ENCODE assay signal across 8 mouse cellular contexts in genomic region chr9:43103675-43104299, GRCm38 (mm10). TPM values are rescaled to one million over a fixed set of nuclear protein-coding genes. Genes with fewer than 3 reads are reported as not detected.
DNase-seq lines count a peak whose midpoint lies in the region; ATAC-seq lines count a peak whose summit lies in the region.

No protein-coding gene starts in this region.

- H3K9ac ChIP-seq in embryonic facial prominence, embryonic 13.5 days = peak overlapping the region; percentile 58; the same call in 1 of the 2 replicates
- no peak overlapping the region for H3K9ac ChIP-seq in intestine, embryonic 15.5 days
- no peak overlapping the region for H3K9ac ChIP-seq in midbrain, embryonic 15.5 days

- peaks cover 33% of the 10 kb centered on the region for H3K4me1 ChIP-seq in embryonic facial prominence, embryonic 13.5 days
- H3K4me1 ChIP-seq in intestine, embryonic 15.5 days (replicated peaks) = peaks cover 19% of the 10 kb centered on the region
- peaks cover 40% of the 10 kb centered on the region for H3K4me1 ChIP-seq in midbrain, embryonic 15.5 days

- 24% methylated on average over 4 of the region's 4 CpGs for WGBS in embryonic facial prominence, embryonic 13.5 days
- 16% methylated on average over 4 of the region's 4 CpGs for WGBS in intestine, embryonic 15.5 days
- WGBS in midbrain, embryonic 15.5 days = 33% methylated on average over 4 of the region's 4 CpGs

- peak; percentile 88 for DNase-seq in heart, adult 11 months
- no peak for DNase-seq in heart, adult 9 months (ENCODE audit: low spot score in 2 of 2)
- DNase-seq in frontal cortex, postnatal 36 days (ENCODE audit: low spot score in 2 of 2) = no peak
- no peak for DNase-seq in adrenal gland, adult 18-20 months (ENCODE audit: low spot score in 2 of 2)
- DNase-seq in left cerebral cortex, adult 8-10 months (ENCODE audit: low spot score in 2 of 2) = no peak

- H3K4me2 ChIP-seq in embryonic facial prominence, embryonic 13.5 days = peak overlapping the region; percentile 82
- H3K4me2 ChIP-seq in intestine, embryonic 15.5 days (replicated peaks) = peak overlapping the region; percentile 79
- peak overlapping the region; percentile 74 for H3K4me2 ChIP-seq in midbrain, embryonic 15.5 days

- peak overlapping the region; percentile 89 for H3K4me3 ChIP-seq in embryonic facial prominence, embryonic 13.5 days
- H3K4me3 ChIP-seq in intestine, embryonic 15.5 days (replicated peaks) = peak overlapping the region; percentile 77
- peak overlapping the region; percentile 86 for H3K4me3 ChIP-seq in midbrain, embryonic 15.5 days

- no peaks in the 10 kb centered on the region for H3K9me3 ChIP-seq in embryonic facial prominence, embryonic 13.5 days
- no peaks in the 10 kb centered on the region for H3K9me3 ChIP-seq in intestine, embryonic 15.5 days
- H3K9me3 ChIP-seq in midbrain, embryonic 15.5 days = no peaks in the 10 kb centered on the region

- no peak for ATAC-seq in embryonic facial prominence, embryonic 13.5 days (ENCODE audit: insufficient number of reproducible peaks, insufficient read depth, low FRiP score, low TSS enrichment, low read depth)
- ATAC-seq in intestine, embryonic 15.5 days = no peak
- no peak for ATAC-seq in midbrain, embryonic 15.5 days (replicated peaks)

- 0 out of 2 replicates have a peak, but pooled peaks cover 3% of the 10 kb centered on the region for H3K36me3 ChIP-seq in embryonic facial prominence, embryonic 13.5 days
- no peaks in the 10 kb centered on the region for H3K36me3 ChIP-seq in intestine, embryonic 15.5 days
- no peaks in the 10 kb centered on the region for H3K36me3 ChIP-seq in midbrain, embryonic 15.5 days (replicated peaks)

- H3K27ac ChIP-seq in embryonic facial prominence, embryonic 13.5 days = no peak overlapping the region
- H3K27ac ChIP-seq in intestine, embryonic 15.5 days = no peak overlapping the region
- no peak overlapping the region for H3K27ac ChIP-seq in midbrain, embryonic 15.5 days

- no peaks in the 10 kb centered on the region for H3K27me3 ChIP-seq in embryonic facial prominence, embryonic 13.5 days
- no peaks in the 10 kb centered on the region for H3K27me3 ChIP-seq in intestine, embryonic 15.5 days (replicated peaks)
- H3K27me3 ChIP-seq in midbrain, embryonic 15.5 days (replicated peaks) = no peaks in the 10 kb centered on the region

RNA-seq across cellular contexts. Expression of gene Arhgef12, which starts 3.3 kb away (rescaled TPM):
- 16.1 and 16.9 TPM in 2 replicates for polyA plus RNA-seq in embryonic facial prominence, embryonic 13.5 days (2015; fragmentation: Nextera tagmentation; extraction: Ambion mirVana)
- polyA plus RNA-seq in intestine, embryonic 15.5 days (2015; fragmentation: Nextera tagmentation; extraction: Ambion mirVana) = 8.1 and 8.3 TPM in 2 replicates
- polyA plus RNA-seq in midbrain, embryonic 15.5 days (2015; fragmentation: Nextera tagmentation; extraction: Ambion mirVana) = 24.8 and 29.1 TPM in 2 replicates
- total RNA-seq in adrenal gland, adult 18-20 months (2021) = 100 to 1,000 TPM; 114 to 125 TPM
- 100 to 1,000 TPM; 152 to 184 (median 161) TPM for total RNA-seq in left cerebral cortex, adult 8-10 months (2022)

RNA-seq across cellular contexts. Expression of gene Tmem136, which starts 12.6 kb away (rescaled TPM):
- polyA plus RNA-seq in embryonic facial prominence, embryonic 13.5 days (2015; fragmentation: Nextera tagmentation; extraction: Ambion mirVana) = 7.8 and 9.1 TPM in 2 replicates
- 3.2 and 4.4 TPM in 2 replicates for polyA plus RNA-seq in intestine, embryonic 15.5 days (2015; fragmentation: Nextera tagmentation; extraction: Ambion mirVana)
- polyA plus RNA-seq in midbrain, embryonic 15.5 days (2015; fragmentation: Nextera tagmentation; extraction: Ambion mirVana) = 10.5 and 13.0 TPM in 2 replicates
- 1 to 10 TPM; 4.7 to 4.9 TPM for total RNA-seq in adrenal gland, adult 18-20 months (2021)
- 10 to 100 TPM; 14.8 to 18.3 (median 15.7) TPM for total RNA-seq in left cerebral cortex, adult 8-10 months (2022)
